Mouse (Mus musculus): Measurements from ENCODE around the gene Slc38a10.

Slc38a10 gene

GRCm38 (mm10) chr11:120175948-120176347 is 24.8 kb upstream of the Slc38a10 start:
- DNase-seq (ENCODE audit: low spot score): no peak

- DNase-seq (ENCODE audit: low spot score): no peak
Observed at GRCm38 (mm10) chr11:120173213-120173612, 22.1 kb upstream of the Slc38a10 start.

GRCm38 (mm10) chr11:120171168-120171567 is 20.0 kb upstream of the Slc38a10 start:
- DNase-seq (ENCODE audit: low spot score): peak; percentile 87

- DNase-seq (ENCODE audit: low spot score): no peak
Observed at GRCm38 (mm10) chr11:120169208-120169992, 18.3 kb upstream of the Slc38a10 start.

GRCm38 (mm10) chr11:120168516-120168915 is 17.4 kb upstream of the Slc38a10 start:
- DNase-seq (ENCODE audit: low spot score): no peak

GRCm38 (mm10) chr11:120167921-120168356 is 16.8 kb upstream of the Slc38a10 start:
- DNase-seq (ENCODE audit: low spot score): no peak

GRCm38 (mm10) chr11:120167059-120167458 is 15.9 kb upstream of the Slc38a10 start:
- DNase-seq (ENCODE audit: low spot score): no peak

GRCm38 (mm10) chr11:120164471-120165261 is 13.5 kb upstream of the Slc38a10 start:
- DNase-seq (ENCODE audit: low spot score): no peak

GRCm38 (mm10) chr11:120164028-120164427 is 12.9 kb upstream of the Slc38a10 start:
- no peak for DNase-seq (ENCODE audit: low spot score)

GRCm38 (mm10) chr11:120163207-120163606 is 12.1 kb upstream of the Slc38a10 start:
- no peak for DNase-seq (ENCODE audit: low spot score)

GRCm38 (mm10) chr11:120161245-120161644 is 10.1 kb upstream of the Slc38a10 start:
- DNase-seq (ENCODE audit: low spot score): no peak

- DNase-seq (ENCODE audit: low spot score): peak; percentile 61
Observed at GRCm38 (mm10) chr11:120160478-120160877, 9.3 kb upstream of the Slc38a10 start.

- no peak for DNase-seq (ENCODE audit: low spot score)
Observed at GRCm38 (mm10) chr11:120159653-120160052, 8.5 kb upstream of the Slc38a10 start.

- DNase-seq (ENCODE audit: low spot score): no peak
Observed at GRCm38 (mm10) chr11:120158828-120159227, 7.7 kb upstream of the Slc38a10 start.

- DNase-seq (ENCODE audit: low spot score): peak; percentile 58
Observed at GRCm38 (mm10) chr11:120150440-120151112, 570 bp downstream of the Slc38a10 start.

- DNase-seq (ENCODE audit: low spot score): peak; percentile 57
Observed at GRCm38 (mm10) chr11:120149510-120150200, 1.5 kb downstream of the Slc38a10 start.

- no peak for DNase-seq (ENCODE audit: low spot score)
Observed at GRCm38 (mm10) chr11:120148201-120148855, 2.8 kb downstream of the Slc38a10 start.

GRCm38 (mm10) chr11:120143708-120144497 is 7.2 kb downstream of the Slc38a10 start:
- no peak for DNase-seq (ENCODE audit: low spot score)

GRCm38 (mm10) chr11:120142601-120143051 is 8.5 kb downstream of the Slc38a10 start:
- peak; percentile 69 for DNase-seq (ENCODE audit: low spot score)

GRCm38 (mm10) chr11:120140255-120140654 is 10.9 kb downstream of the Slc38a10 start:
- DNase-seq (ENCODE audit: low spot score): peak; percentile 39

Measured in adipocyte (in vitro differentiated cells).